Mouse (Mus musculus) mature B cell (primary cell): ENCODE data around the gene 6030445D17Rik.

Source experiments
- in situ Hi-C: fragments of 300-500 bp; cut with MboI; formaldehyde crosslinking; loops from 2 replicates; pipeline ENCODE4 v1.14.3; 2019

Gene 6030445D17Rik

DNA sequence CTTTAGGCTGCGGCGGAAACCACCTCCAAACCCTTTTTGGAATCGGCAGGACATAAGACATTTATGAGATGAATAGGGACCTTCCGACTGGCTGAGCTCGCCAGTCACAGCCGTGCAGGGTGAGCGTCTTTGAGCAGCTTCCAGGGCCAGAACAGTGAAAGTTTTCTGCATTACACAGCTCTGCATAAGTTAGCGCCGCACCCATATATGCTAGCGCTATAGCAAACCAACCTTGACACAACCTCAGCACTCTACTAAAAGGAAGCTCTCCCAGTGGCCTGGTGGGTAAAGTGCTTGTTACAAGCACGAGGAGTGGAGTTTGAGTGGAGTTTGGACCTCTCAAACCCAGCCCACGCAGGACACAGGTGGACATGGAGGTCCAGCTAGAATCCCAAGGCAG, 2.8 kb upstream of the 6030445D17Rik start:
- in situ Hi-C loops = loop anchor here (10.0 kb wide), 1 partner anchor 156 kb away; the partner anchor contains the start of gene Tex46

DNA sequence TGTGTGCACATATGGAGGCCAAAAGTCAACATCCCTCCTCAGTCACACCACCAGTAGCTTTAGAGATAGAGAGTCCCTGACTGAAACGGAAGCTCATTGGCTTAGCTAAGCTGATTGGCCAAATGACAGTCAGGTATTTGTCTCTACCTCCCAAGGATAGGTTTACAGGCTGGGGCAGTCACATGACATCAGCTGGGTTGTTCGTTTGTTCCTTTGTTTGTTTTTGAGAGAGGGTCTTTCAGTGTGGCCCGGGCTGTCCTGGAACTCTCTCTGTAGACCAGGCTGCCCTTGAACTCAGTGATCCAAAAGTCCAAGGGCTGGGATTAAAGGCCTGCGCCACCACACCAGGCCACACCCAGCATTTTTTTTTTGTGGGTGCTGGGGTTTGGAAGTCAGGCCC, 844 bp upstream of the 6030445D17Rik start:
- in situ Hi-C loops = no loop called here

DNA sequence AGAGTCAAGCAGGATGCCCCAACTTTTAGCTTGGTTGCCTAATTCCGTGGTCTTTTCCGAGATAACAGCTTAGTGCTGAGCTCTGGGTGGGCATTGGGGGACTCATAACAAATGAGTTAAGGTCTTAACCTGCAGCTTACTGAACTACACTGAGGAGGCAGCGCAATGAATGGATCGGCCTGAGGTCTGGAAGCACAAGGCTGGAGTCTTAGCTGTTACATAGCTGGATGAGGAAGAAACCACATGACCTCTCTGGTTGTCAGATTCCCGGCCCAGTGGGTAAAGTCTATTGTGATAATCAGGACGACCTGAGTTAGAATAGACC, 327 bp upstream of the 6030445D17Rik start:
- in situ Hi-C loops = no loop called here

DNA sequence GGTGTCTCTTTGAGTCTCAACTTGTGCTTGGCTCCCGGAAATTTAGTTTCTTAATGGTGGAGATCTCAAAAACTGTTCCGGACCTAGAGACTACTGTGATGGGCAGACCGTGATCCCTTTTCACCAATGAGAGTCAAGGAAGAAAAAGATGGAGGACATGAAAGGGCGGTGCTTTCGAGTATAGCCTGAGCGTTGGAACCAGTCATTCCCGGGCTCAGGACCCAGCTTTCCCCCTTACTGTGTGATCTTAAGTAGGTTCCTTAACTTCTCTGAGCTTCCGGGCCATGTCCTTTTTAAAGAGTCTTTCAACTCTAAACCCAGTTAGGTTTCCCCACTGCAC, 759 bp downstream of the 6030445D17Rik start:
- in situ Hi-C loops = no loop called here

DNA sequence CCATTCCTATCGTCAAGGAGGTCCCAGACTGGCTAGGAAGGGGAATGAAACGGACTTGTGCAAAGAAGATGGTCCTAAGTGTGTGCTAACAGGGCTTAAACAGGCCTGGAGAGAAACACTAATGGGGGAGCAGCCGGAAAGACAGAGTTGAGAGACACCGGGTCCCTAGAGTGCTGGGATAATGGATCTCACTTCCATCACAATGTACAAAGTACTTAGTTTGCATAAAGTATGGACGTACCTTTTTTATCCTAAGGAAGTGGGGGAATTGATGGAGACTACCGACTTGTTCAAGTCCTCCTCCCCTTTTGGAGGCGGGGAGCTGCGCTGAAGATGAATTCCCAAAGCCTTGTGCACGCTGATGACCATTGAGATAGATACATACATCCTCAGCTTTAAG, 1.4 kb downstream of the 6030445D17Rik start:
- in situ Hi-C loops = no loop called here

DNA sequence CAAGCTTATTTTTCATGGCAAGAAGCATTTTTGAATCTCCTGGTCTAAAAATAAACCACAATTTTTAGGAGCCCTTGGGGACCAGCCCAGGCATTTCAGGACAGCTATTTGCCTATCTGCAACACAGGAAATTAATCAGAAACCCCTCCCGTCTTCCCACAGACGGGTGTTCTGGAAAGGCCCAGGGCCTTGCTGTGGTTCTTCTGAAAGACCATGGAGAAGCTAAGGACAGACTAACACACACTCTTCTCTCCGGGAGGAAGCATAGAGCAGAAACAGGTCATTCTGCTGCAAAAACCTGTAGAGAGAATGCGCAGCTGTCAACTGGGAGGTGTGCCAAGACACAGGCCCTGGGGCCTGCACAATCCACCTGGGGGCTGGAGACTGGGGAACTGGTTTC, 4.2 kb downstream of the 6030445D17Rik start:
- in situ Hi-C loops = no loop called here

DNA sequence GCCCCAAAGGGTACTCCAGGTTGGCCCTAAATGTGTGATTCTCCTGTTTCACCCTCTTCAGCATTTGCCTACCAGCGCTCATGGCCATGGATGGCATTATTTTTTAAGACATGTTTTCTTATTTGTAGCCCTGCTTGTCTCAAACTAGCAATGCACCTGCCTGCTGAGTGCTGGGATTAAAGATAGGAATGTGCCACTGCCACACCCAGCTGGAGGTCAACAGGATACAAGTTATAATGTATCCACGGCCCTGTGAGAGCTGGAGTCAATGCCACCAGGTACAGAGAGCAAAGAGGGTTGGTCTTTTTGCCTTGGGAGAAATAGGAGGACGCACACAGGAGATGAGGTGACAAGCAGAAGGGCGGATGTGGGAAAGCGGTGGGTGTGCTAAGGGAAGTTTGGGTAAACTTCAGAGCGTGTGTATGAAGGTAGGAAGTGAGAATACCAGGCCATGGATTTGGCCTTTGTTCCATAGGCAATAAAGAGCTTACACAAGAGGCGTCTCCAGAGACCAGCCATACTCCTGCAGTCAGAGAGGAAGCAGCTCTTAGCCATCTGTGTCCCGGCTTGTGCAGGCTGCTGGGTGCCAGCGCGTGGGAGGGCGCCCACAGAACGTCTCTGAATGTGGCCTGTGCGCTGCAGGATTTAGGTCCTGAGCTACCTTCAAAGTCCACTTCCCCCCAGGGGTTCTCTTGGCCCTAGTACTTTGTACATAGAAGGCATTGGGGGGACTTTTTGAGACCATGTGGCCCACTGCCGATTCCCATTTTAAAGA, 6.7 kb downstream of the 6030445D17Rik start:
- in situ Hi-C loops = no loop called here

DNA sequence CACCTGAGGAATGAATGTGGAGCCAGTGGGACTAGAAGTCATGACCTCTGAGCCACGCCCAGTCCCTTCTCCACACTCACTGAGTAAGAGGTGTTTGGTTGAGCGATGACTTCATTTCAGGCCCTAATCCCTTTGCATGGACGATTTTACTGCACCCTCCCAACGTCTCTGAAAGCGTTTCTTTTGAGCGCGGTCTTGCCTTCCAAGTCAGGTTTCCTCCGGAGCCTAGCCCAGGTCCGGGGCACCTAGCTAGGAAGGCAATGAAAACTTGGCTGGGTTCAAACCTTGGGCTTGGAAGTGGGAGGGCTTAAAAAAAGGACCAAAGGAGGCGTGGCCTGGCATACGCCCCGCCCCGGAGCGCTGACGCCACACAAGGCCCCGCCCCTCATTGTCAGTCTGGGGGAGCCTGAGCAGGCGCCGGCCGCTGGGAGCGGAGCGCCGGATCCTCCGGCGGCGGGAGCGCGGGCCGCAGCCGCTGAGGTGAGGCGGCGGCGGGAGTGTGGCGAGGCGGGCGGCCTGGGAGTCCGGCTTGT, 7.4 kb downstream of the 6030445D17Rik start, which contains the start of gene Luzp1:
TSS of gene Luzp1 (plus strand) at position 391 of the 533 bp plus-strand sequence.
- in situ Hi-C loops = no loop called here

DNA sequence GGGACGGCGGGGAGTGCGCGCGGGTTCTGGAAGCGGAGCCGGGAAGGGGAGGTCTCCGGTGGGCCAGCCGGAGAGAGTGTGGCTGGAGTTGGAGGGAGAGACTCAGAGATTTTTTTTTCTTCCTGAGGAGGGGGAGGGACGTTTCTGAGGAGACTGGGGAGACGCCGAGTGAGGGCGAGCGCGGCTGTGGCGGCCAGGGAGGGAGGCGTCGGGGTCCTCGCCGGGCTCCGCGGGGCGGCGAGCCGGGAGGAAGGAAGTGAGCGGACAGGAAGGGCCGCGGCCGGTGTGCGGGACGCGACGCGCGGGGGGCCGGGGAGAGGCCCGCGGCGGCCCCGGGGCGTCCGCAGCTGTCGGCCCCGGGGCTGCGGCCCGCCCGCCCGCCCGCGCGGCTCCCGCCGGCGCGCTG, 7.9 kb downstream of the 6030445D17Rik start:
- in situ Hi-C loops = no loop called here

DNA sequence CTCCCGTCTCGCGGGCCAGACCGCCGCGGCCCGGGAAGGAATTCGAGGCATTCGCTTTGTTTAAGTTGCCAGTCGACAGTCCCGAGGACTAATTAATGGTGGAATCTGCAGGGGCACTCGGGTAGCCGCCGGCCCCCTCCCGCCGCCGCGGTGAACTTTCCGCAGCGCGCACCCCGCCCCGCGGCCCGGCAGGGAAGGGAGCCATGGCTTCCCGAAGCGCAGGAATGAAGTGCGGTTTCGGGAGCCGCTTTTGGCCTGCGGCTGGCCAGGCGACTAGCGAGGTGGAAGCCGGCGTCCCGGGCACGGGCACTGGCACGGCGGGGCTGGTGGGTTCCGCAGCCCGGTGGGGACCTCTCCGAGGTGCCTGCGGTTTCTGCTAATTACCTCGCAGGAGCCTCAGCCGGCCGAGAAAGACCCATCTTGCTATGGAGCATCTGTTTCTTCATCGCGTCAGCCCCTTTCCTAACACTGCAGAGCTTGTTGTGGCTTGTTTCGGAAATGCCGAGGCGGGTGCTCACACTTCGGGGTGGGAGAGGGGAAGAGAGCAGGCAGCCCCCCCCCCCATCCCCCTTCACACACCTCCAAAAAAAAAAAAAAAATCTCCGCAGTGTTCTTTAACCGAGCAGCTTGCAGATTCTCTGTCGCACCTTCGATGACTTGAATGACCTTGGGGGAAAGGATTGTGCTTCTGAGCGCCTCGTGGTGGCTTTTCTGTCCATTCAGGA, 8.5 kb downstream of the 6030445D17Rik start:
- in situ Hi-C loops = no loop called here

DNA sequence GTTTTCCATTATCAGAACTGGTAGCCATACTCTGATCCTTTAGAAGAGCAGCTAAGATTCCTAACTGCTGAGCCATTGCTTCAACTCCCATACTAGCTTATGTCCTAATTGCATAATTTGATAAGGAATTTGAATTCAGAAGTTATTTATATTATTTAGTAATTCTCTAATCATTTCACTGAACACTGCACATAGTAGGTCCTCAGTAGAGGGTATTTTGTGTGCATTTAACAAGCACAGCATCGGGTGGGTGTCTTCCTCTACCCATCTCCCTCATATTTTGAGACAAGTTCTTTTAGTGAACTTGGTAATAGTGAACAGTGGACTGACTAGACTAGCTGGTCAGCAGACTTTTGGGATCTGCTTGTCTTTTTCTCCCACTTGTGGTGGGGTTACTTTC, 14.6 kb downstream of the 6030445D17Rik start:
- in situ Hi-C loops = no loop called here

DNA sequence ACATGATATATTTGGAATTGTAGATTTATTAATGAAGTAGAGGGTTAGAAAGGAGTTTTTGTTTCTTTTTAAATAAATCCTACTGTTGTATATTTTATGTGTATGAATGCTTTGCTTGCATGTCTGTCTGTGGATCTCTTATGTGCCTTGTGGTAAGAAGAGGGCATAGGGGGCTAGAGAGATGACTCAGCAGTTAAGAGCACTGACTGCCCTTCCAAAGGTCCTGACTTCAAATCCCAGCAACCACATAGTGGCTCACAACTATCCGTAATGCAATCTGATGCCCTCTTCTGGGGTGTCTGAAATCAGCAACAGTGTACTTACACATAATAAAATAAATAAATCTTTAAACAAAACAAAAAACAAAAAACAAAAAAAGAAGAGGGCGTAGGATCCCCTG, 24.5 kb downstream of the 6030445D17Rik start:
- in situ Hi-C loops = no loop called here

DNA sequence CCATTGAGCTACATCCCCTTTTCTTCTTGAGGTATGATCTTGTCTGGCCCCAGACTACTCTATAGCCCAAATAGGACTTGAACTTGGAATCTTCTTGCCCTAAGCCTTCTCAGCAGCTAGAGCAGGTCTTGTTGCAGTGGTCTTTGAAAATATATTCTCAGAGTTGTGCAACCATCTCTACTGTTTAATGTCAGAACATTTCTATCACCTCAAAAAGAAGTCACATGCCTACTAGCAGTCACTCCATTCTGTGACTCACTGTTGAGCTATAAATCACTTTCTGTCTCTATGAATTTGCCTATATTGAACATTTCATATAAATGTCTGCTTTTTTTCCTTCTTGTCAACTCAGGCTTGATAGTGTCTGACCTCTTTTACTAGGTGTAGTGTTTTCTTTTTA, 33.9 kb downstream of the 6030445D17Rik start:
- in situ Hi-C loops = no loop called here

DNA sequence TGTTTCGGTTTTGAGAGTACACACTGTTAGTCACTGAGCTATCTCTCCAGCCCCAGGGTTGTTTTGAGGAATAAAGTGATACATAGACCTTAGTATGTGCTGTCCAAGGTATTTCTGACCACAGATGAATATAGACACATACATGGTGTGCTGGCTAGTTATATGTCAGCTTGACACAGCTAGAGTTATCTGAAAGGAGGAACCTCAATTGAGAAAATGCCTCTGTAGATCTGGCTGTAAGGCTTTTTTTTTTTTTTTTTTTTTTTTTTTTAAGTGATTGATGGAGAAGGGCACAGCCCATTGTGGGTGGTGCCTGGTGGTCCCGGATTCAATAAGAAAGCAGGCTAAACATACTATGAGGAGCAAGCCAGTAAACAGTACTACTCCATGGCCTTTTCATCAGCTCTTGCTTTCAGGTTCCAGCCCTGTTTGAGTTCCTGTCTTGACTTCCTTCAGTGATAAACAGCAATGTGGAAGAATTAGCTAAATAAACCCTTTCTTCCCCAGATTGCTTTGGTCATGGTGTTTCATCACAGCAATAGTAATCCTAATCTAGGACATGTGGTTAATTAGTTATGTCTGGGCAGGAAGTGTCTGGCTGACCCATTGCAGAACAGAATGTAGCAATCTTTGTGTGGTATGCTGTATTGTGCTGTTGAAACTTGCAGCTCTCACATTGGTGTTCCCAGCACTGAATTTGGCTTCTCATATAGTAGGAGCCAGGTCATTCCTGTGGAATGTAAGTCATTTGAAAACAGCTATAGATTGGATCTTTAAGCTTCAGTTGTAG, 43.6 kb downstream of the 6030445D17Rik start:
- in situ Hi-C loops = no loop called here

DNA sequence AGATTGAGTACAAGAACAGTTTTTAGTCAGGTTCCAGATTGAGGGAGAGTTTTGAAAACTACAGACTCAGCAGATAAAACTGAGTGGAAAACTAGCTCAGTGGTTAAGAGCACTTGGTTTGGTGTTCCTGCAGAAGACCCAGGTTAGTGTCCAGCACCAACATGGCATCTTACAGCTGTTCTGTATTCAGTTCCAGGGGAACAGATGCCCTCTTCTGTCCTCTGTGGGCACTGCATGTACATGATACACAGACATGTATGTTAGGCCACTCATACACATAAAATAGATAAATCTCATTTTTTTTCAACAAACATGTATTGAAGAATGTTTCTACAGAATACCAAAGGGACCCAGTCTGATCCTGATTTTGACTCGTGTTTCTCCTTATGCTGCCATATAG, 47.8 kb downstream of the 6030445D17Rik start:
- in situ Hi-C loops = no loop called here

DNA sequence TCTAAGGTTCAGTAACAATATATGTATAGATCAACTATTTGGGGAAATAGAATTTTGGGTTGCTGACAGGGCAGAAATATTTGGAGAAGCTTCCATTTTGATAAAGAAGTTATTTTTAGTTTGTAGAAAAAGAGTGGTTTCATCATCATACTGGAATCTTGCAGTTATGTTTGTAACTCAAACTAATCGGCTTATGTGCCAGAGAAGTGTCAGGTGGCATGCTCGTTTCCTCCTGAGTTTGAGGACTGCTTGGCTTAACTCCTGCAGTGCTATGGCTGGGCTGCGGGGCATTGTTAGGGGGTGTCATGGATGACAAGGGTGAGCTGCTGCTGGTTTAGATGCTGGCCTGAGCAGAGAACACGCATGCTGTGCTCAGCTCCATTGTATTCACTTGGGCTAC, 49.7 kb downstream of the 6030445D17Rik start:
- in situ Hi-C loops = no loop called here

DNA sequence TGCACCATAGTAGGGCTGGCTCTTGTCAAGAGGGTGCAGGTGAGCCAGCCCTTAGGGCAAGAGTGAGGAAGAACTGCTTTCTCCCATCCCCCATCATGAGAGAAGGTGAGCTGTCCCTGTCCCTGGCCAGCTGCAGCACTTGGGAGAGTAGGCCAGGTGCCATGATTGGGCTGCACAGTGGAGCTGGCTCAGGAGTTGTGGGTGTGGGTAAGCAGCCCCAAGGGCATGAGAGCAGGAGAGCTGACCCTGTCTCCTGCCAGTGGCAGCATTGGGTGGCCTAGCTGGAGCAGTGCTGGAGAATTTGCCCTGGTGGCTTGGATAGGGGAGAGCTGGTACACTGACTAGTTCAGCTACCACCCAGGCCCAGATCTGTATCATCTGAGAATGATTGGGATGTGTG, 50.9 kb downstream of the 6030445D17Rik start:
- in situ Hi-C loops = no loop called here
